ENCODE assay signal across 25 mouse cellular contexts in genomic region chr1:193517968-193518367, GRCm38 (mm10).
DNase-seq lines count a peak whose midpoint lies in the region; ATAC-seq and TF ChIP-seq lines count a peak whose summit lies in the region.
"Had no signal": no experiment of that assay in that cellular context is flagged by ENCODE, and none has a peak within 500 bp of the region (broad histone marks: within the 10 kb centered on the region; RNA-seq: fewer than 3 reads in every experiment).

No protein-coding gene starts in this region.

- no peak overlapping the region for H3K9ac ChIP-seq in kidney, embryonic 14.5 days (ENCODE audit: low read depth, low read length)
- peak overlapping the region; percentile 51; the same call in 1 of the 2 replicates for H3K9ac ChIP-seq in embryonic facial prominence, embryonic 13.5 days
- no peak overlapping the region for H3K9ac ChIP-seq in limb, embryonic 13.5 days
- H3K9ac ChIP-seq in hindbrain, embryonic 13.5 days: no peak overlapping the region
- H3K9ac ChIP-seq: forebrain, embryonic 15.5 days; liver, embryonic 15.5 days; neural tube, embryonic 15.5 days had no signal

- H3K4me2 ChIP-seq in kidney, embryonic 14.5 days (replicated peaks; ENCODE audit: low read depth, low read length): no peak overlapping the region
- no peak overlapping the region for H3K4me2 ChIP-seq in embryonic facial prominence, embryonic 13.5 days
- no peak overlapping the region for H3K4me2 ChIP-seq in limb, embryonic 13.5 days (replicated peaks)
- no peak overlapping the region for H3K4me2 ChIP-seq in hindbrain, embryonic 13.5 days
- H3K4me2 ChIP-seq: forebrain, embryonic 15.5 days; liver, embryonic 15.5 days; neural tube, embryonic 15.5 days had no signal

- 69% methylated on average over 4 of the region's 4 CpGs for WGBS in kidney, embryonic 14.5 days
- WGBS in embryonic facial prominence, embryonic 13.5 days: 57% methylated on average over 4 of the region's 4 CpGs
- WGBS in limb, embryonic 13.5 days: 40% methylated on average over 4 of the region's 4 CpGs
- 77% methylated on average over 4 of the region's 4 CpGs for WGBS in hindbrain, embryonic 13.5 days

- no peak for DNase-seq in kidney, adult 9 months
- DNase-seq in MN1 (ENCODE audit: low spot score): no peak
- DNase-seq in c-Kit-positive CD71-positive TER-119-positive erythroid progenitor cells, embryonic 14.5 days (ENCODE audit: low spot score): no peak
- DNase-seq: adrenal gland, postnatal 14 days; B cell, adult 2 months; cerebellum, adult 11-12 months; cerebellum, postnatal 25 days; embryo, embryonic 11 days; gastrocnemius, postnatal 36 days; kidney, postnatal 10 days; midbrain, embryonic 14.5 days; right cerebral cortex, postnatal 14 days; thymus, adult 18-20 months; thymus, postnatal 4 days had no signal

- H3K9me3 ChIP-seq in kidney, embryonic 14.5 days (ENCODE audit: control insufficient read depth, low read length): no peaks in the 10 kb centered on the region
- no peaks in the 10 kb centered on the region for H3K9me3 ChIP-seq in embryonic facial prominence, embryonic 13.5 days
- no peaks in the 10 kb centered on the region for H3K9me3 ChIP-seq in limb, embryonic 13.5 days
- H3K9me3 ChIP-seq in hindbrain, embryonic 13.5 days: no peaks in the 10 kb centered on the region
- H3K9me3 ChIP-seq: forebrain, embryonic 15.5 days; heart, embryonic 10.5 days; hindbrain, embryonic 10.5 days; liver, embryonic 15.5 days; neural tube, embryonic 15.5 days had no signal

- no peaks in the 10 kb centered on the region for H3K79me3 ChIP-seq in C2C12 (ENCODE audit: low read depth)

- peak overlapping the region; percentile 31; the same call in 1 of the 2 replicates for H3K27ac ChIP-seq in kidney, embryonic 14.5 days (ENCODE audit: low read depth, low read length)
- H3K27ac ChIP-seq in embryonic facial prominence, embryonic 13.5 days: peak overlapping the region; percentile 78
- H3K27ac ChIP-seq in limb, embryonic 13.5 days: peak overlapping the region; percentile 45; the same call in 1 of the 2 replicates
- H3K27ac ChIP-seq in hindbrain, embryonic 13.5 days: no peak overlapping the region
- H3K27ac ChIP-seq: forebrain, embryonic 15.5 days; heart, embryonic 10.5 days; hindbrain, embryonic 10.5 days; liver, embryonic 15.5 days; neural tube, embryonic 15.5 days had no signal

- H3K79me2 ChIP-seq in C2C12 (ENCODE audit: control insufficient read depth, insufficient read depth): no peaks in the 10 kb centered on the region

- peaks cover 16% of the 10 kb centered on the region for H3K4me1 ChIP-seq in kidney, embryonic 14.5 days (ENCODE audit: control insufficient read depth, insufficient read depth, low read length)
- H3K4me1 ChIP-seq in embryonic facial prominence, embryonic 13.5 days: peaks cover 60% of the 10 kb centered on the region
- H3K4me1 ChIP-seq in limb, embryonic 13.5 days: peaks cover 52% of the 10 kb centered on the region
- H3K4me1 ChIP-seq in hindbrain, embryonic 13.5 days (replicated peaks): peaks cover 5% of the 10 kb centered on the region; the same call in 1 of the 2 replicates
- H3K4me1 ChIP-seq: forebrain, embryonic 15.5 days; liver, embryonic 15.5 days had no signal

- no peak for ATAC-seq in kidney, embryonic 14.5 days (ENCODE audit: low FRiP score, low TSS enrichment)
- ATAC-seq in embryonic facial prominence, embryonic 13.5 days (ENCODE audit: insufficient number of reproducible peaks, insufficient read depth, low FRiP score, low TSS enrichment, low read depth): no peak
- no peak for ATAC-seq in limb, embryonic 13.5 days (ENCODE audit: low FRiP score, low read depth)
- ATAC-seq in hindbrain, embryonic 13.5 days (ENCODE audit: low FRiP score): no peak
- ATAC-seq: forebrain, embryonic 15.5 days; lung, postnatal 0 days had no signal

- H3K27me3 ChIP-seq in kidney, embryonic 14.5 days (ENCODE audit: control insufficient read depth, insufficient read depth, low read length): no peaks in the 10 kb centered on the region
- no peaks in the 10 kb centered on the region for H3K27me3 ChIP-seq in C2C12 (ENCODE audit: control insufficient read depth, insufficient read depth, insufficient read length)
- H3K27me3 ChIP-seq in embryonic facial prominence, embryonic 13.5 days: no peaks in the 10 kb centered on the region
- H3K27me3 ChIP-seq in limb, embryonic 13.5 days: no peaks in the 10 kb centered on the region
- H3K27me3 ChIP-seq in hindbrain, embryonic 13.5 days: no peaks in the 10 kb centered on the region
- H3K27me3 ChIP-seq: forebrain, embryonic 15.5 days; liver, embryonic 15.5 days; neural tube, embryonic 15.5 days had no signal

- H3K4me3 ChIP-seq in kidney, embryonic 14.5 days (ENCODE audit: low read length): no peak overlapping the region
- no peak overlapping the region for H3K4me3 ChIP-seq in C2C12 (ENCODE audit: insufficient read depth, poor library complexity, severe bottlenecking)
- no peak overlapping the region for H3K4me3 ChIP-seq in embryonic facial prominence, embryonic 13.5 days
- no peak overlapping the region for H3K4me3 ChIP-seq in limb, embryonic 13.5 days
- no peak overlapping the region for H3K4me3 ChIP-seq in hindbrain, embryonic 13.5 days
- H3K4me3 ChIP-seq: forebrain, embryonic 15.5 days; heart, embryonic 10.5 days; hindbrain, embryonic 10.5 days; liver, embryonic 15.5 days; neural tube, embryonic 15.5 days had no signal

- H3ac ChIP-seq in C2C12 (ENCODE audit: control insufficient read depth, insufficient read length, low read depth): peak overlapping the region; percentile 24

- H3K36me3 ChIP-seq in kidney, embryonic 14.5 days (ENCODE audit: control insufficient read depth, insufficient read depth, low read length): no peaks in the 10 kb centered on the region
- no peaks in the 10 kb centered on the region for H3K36me3 ChIP-seq in C2C12 (ENCODE audit: control insufficient read depth, insufficient read depth)
- no peaks in the 10 kb centered on the region for H3K36me3 ChIP-seq in embryonic facial prominence, embryonic 13.5 days
- no peaks in the 10 kb centered on the region for H3K36me3 ChIP-seq in limb, embryonic 13.5 days
- H3K36me3 ChIP-seq in hindbrain, embryonic 13.5 days: no peaks in the 10 kb centered on the region
- H3K36me3 ChIP-seq: forebrain, embryonic 15.5 days; heart, embryonic 10.5 days; hindbrain, embryonic 10.5 days; liver, embryonic 15.5 days; neural tube, embryonic 15.5 days had no signal

- TF ChIP-seq CTCF in C2C12 (IDR thresholded peaks at IDR 0.05; ENCODE audit: control insufficient read depth, insufficient read depth, insufficient read length): no peak

TF ChIP-seq in C2C12, 6 proteins besides CTCF, POLR2A, EP300 and RAD21:
- no peak for TF ChIP-seq MYOG (IDR thresholded peaks at IDR 0.05; ENCODE audit: control insufficient read depth, extremely low read depth, insufficient read length)
